Mouse (Mus musculus): ENCODE measurements around the gene Olfr876.

GRCm38 (mm10) chr9:37853969-37854368 is 51.1 kb downstream of the Olfr876 start, which contains the start of gene Olfr877:
- TF ChIP-seq CTCF (IDR thresholded peaks at IDR 0.05; ENCODE audit: borderline replicate concordance, extremely low read depth, insufficient read depth, insufficient read length): no peak
- no peak for TF ChIP-seq POLR2A (IDR thresholded peaks at IDR 0.05; ENCODE audit: borderline replicate concordance, extremely low read depth, insufficient read depth, insufficient read length, poor library complexity, severe bottlenecking)
